Mouse (Mus musculus) hindbrain, embryonic 13.5 days (tissue): ENCODE measurements around the gene Pxmp2. TPM values are rescaled to one million over a fixed set of nuclear protein-coding genes. Genes with fewer than 3 reads are reported as not detected.

Experiments
- ATAC-seq: fragments of 200-750 bp; cut with Nextera tagmentation; 2 replicates; pipeline ENCODE4 v1.8.0; 2017; ENCODE audit warnings: moderate TSS enrichment; ENCODE audit not compliant: low FRiP score
- H3K27ac ChIP-seq: fragments of 300-500 bp; sonication (generic); 2 replicates; pipeline ENCODE4 v1.5.1; 2015; ENCODE audit warnings: inconsistent platforms, mild to moderate bottlenecking, moderate library complexity
- H3K27me3 ChIP-seq: fragments of 300-500 bp; sonication (generic); 2 replicates; pipeline ENCODE4 v1.6.1; 2015; ENCODE audit warnings: mild to moderate bottlenecking, inconsistent platforms
- H3K36me3 ChIP-seq: fragments of 300-500 bp; sonication (generic); 2 replicates; pipeline ENCODE4 v1.6.1; 2015; ENCODE audit warnings: mild to moderate bottlenecking, inconsistent platforms
- H3K4me1 ChIP-seq: fragments of 300-500 bp; sonication (generic); replicated peaks from 2 replicates; pipeline ENCODE4 v1.6.1; 2015; ENCODE audit warnings: inconsistent platforms
- H3K4me2 ChIP-seq: fragments of 300-500 bp; sonication (generic); 2 replicates; pipeline ENCODE4 v1.6.1; 2015; ENCODE audit warnings: inconsistent platforms, mild to moderate bottlenecking, moderate library complexity
- H3K4me3 ChIP-seq: fragments of 300-500 bp; sonication (generic); 2 replicates; pipeline ENCODE4 v1.5.1; 2015; ENCODE audit warnings: mild to moderate bottlenecking, inconsistent platforms
- H3K9ac ChIP-seq: fragments of 300-500 bp; sonication (generic); 2 replicates; pipeline ENCODE4 v1.6.1; 2015; ENCODE audit warnings: mild to moderate bottlenecking, inconsistent platforms
- H3K9me3 ChIP-seq: fragments of 300-500 bp; sonication (generic); 2 replicates; pipeline ENCODE4 v1.6.1; 2016; ENCODE audit warnings: inconsistent platforms
- WGBS: fragments of 180-500 bp; shearing (Covaris S2); methylation state at CpG from one replicate; pipeline ENCODE4 v1.1.7; 2015; 5-methylcytosine and 5-hydroxymethylcytosine counted together
- polyA plus RNA-seq: library from polyadenylated mRNA; unstranded; fragments of >200 nt; fragmentation: Nextera tagmentation; extraction: Ambion mirVana; gene quantifications from 2 replicates; pipeline ENCODE4 v1.2.1, GENCODE M21; 2015

Gene Pxmp2
- polyA plus RNA-seq, 1 experiment from 2014 or later, result 9.8 TPM

DNA sequence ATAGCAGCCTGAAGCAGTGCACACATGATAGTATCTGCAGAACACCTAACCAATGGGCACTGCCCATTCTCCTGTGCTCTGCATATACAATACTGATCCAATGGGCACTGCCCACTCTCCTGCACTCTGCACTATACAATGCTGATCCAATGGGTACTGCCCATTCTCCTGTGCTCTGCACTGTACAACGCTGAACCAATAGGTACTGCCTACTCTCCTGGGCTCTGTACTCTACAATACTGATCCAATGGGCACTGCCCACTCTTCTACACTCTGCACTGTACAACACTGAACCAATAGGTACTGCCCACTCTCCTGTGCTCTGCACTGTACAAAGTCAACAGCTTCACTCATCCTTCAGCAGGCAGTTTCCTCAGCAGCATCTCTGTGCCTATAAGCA, 9.1 kb downstream of the Pxmp2 start:
- Histone ChIP-seq H3K9me3 (no peaks in the 10 kb centered on the region), H3K27ac (no peak overlapping the region), H3K36me3 (no peaks in the 10 kb centered on the region), H3K9ac (no peak overlapping the region), H3K4me2 (no peak overlapping the region), H3K27me3 (no peaks in the 10 kb centered on the region), H3K4me1 (no peaks in the 10 kb centered on the region), H3K4me3 (no peak overlapping the region)
- ATAC-seq, result no peak
- WGBS, result 84% methylated on average over 1 of the region's 1 CpGs

DNA sequence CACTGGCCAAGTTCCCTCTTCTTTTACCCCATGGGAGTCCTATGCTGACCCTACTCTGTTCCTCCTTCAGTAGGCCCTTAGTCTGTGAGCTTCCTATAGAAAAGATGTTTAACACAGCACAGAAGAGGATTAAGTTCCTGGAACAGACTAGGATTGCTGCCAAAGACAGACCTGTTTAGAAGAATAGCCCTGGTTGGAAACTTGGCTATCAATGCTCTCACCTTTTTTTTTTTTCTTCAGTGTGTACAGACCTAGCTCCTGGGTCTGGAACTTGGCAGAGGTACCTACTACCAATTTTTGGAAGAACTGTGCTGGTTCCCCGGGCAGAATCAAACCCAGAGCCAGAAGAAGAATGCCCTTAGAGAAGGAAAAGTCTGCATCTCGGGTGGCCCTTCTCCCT, 9.6 kb downstream of the Pxmp2 start:
- Histone ChIP-seq H3K9me3 (no peaks in the 10 kb centered on the region), H3K9ac (no peak overlapping the region), H3K4me1 (no peaks in the 10 kb centered on the region), H3K4me2 (no peak overlapping the region), H3K4me3 (no peak overlapping the region), H3K27me3 (no peaks in the 10 kb centered on the region), H3K27ac (no peak overlapping the region), H3K36me3 (no peaks in the 10 kb centered on the region)
- WGBS, result 76% methylated on average over 2 of the region's 2 CpGs
- ATAC-seq, result no peak

DNA sequence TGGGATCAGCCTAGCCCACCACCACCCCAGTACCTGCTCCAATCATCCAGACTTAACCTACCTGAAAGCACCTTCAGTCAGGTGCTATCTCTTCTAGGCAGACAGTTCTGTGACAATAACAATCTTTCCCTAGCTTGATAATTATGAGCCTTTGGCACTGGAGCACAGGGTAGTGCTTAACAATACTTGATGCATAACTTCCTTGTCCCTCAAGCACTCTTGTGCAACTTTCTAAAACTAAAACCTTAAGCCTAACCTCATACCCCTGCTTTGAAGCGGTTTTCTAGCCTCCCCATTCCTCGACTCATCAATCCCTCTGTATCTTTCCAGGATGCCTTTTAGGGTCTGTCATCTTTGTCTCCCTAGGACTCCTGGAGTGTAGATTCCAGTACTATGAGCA, 11.1 kb downstream of the Pxmp2 start:
- H3K4me3 ChIP-seq, result no peak overlapping the region
- 74% methylated on average over 2 of the region's 2 CpGs for WGBS
- H3K4me2 ChIP-seq, result no peak overlapping the region
- H3K27me3 ChIP-seq, result no peaks in the 10 kb centered on the region
- H3K9me3 ChIP-seq, result no peaks in the 10 kb centered on the region
- H3K27ac ChIP-seq, result no peak overlapping the region
- H3K4me1 ChIP-seq, result no peaks in the 10 kb centered on the region
- H3K9ac ChIP-seq, result no peak overlapping the region
- ATAC-seq, result no peak
- H3K36me3 ChIP-seq, result no peaks in the 10 kb centered on the region

DNA sequence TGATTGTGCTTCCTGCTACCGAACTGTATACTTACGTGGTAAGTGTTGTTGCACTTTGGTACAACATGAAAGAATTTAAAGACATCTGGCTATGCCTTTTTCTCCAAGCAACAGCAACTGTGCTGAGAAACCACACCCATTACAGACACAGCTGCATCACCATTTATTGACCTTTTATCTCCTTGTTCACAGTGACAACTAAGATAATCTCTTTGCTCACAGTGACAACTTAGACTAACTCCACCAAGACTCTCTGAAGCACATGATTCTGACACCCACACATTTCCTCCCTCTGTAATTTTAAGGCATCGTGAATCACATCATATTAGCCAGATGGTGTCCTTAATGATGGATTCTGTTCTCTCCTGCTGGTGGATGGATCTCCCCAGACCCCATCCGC, 11.8 kb downstream of the Pxmp2 start:
- Histone ChIP-seq H3K9me3 (no peaks in the 10 kb centered on the region), H3K4me3 (no peak overlapping the region), H3K4me1 (peaks cover under 1% of the 10 kb centered on the region), H3K4me2 (no peak overlapping the region), H3K27me3 (no peaks in the 10 kb centered on the region), H3K9ac (no peak overlapping the region), H3K27ac (no peak overlapping the region), H3K36me3 (no peaks in the 10 kb centered on the region)
- WGBS, result 92% methylated on average over 4 of the region's 4 CpGs
- no peak for ATAC-seq

DNA sequence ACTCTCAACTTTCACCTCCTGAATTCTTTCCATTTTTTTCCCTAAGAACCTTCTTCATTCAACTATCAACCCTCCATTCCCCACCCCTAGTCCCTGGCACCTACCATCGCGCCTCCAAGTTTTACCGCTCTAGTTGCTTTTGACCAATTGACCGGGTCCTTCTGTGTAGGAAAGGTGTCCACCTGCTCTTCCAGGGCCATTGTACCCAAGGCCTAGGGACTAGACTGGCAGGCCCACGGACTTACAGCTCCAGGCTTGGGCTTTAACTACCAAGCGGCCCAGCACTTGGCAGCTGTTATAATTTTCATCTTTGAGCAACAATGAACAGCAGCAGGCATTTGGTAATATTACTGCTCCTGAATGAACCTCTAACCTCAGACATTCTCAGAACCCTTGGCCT, 15.7 kb downstream of the Pxmp2 start:
- no peaks in the 10 kb centered on the region for H3K27me3 ChIP-seq
- no peak overlapping the region for H3K9ac ChIP-seq
- H3K4me3 ChIP-seq, result no peak overlapping the region
- H3K36me3 ChIP-seq, result peaks cover 24% of the 10 kb centered on the region
- no peak overlapping the region for H3K27ac ChIP-seq
- WGBS, result 90% methylated on average over 6 of the region's 6 CpGs
- no peak overlapping the region for H3K4me2 ChIP-seq
- H3K4me1 ChIP-seq, result peaks cover 18% of the 10 kb centered on the region
- ATAC-seq, result peak; percentile 9; the same call in 1 of the 2 replicates
- no peaks in the 10 kb centered on the region for H3K9me3 ChIP-seq

DNA sequence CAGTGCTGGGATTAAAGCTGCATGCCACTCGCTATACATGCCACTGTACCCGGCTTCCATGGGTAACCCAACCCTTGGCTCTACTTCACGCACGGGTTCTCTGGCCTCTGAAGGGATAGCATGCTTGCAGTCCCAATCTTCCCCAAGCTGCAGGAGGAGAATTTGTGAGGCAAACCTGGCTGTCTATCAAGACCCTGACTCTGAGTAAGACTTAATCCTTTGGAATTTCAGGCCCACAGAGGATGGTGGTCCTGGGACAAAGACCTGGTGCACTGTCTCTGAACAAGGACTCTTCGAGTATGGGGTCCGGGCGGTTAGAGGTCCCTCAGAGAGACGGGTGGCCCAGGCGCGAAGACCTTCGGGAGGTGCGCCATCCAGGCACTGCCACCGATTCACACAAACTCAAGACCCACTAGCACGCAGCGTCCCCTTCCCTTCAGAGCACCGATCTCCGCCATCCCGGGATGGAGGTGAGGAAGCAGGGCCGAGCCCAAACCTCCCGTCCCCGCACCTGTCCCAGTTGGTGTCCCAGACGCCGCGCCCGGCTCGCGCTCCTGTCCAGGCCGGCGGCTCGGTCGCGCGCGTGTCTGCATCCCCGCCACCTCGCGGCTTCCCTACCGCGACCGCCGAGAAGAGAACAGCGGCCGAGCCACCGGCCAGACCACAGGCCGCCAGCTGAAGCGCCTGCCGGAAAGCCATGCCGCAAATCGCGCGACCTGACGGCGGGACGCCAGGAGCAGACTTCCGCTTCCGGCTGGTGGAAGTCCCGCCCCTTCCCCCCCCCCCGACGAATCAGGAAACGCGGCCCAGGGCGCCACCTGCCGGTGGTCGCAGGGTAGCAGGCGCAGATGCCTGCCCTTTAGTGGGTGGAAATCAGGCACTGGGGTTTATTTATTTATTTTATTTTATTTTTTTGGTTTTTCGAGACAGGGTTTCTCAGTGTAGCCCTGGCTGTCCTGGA, 16.6 kb downstream of the Pxmp2 start, which contains the start of gene Pgam5:
Pgam5 (minus strand) TSS at position 773 of the 961 bp plus-strand sequence.
- peak within 1 kb of the TSS; percentile 99 for H3K4me2 ChIP-seq
- H3K4me1 ChIP-seq, result peaks cover 18% of the 10 kb centered on the region
- ATAC-seq, result peak; percentile 87
- H3K4me3 ChIP-seq, result peak within 1 kb of the TSS; percentile 98
- H3K36me3 ChIP-seq, result peaks cover 33% of the 10 kb centered on the region
- H3K27me3 ChIP-seq, result no peaks in the 10 kb centered on the region
- peak within 1 kb of the TSS; percentile 76 for H3K27ac ChIP-seq
- H3K9me3 ChIP-seq, result no peaks in the 10 kb centered on the region
- under 1% methylated on average over 62 of the region's 66 CpGs for WGBS
- peak within 1 kb of the TSS; percentile 96 for H3K9ac ChIP-seq

DNA sequence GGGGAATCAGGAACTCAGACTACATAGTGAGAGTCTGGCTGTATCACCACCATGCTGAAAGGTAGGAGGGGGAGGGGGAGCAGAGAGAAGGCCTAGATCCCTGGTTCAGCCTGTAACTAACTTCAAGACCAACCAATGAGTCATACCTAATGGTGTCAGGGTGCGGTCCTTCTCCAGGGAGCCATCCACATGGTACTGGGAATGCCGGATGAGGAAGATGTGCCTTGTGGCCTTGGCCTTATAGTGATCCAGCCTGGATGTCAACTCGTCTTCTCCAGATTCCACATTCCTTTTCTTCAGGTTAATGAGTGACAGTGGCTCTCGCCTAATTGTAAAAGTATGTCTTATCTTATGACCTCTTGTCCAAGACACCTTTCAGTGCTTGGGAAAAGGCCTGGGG, 19.0 kb downstream of the Pxmp2 start:
- Histone ChIP-seq H3K9ac (no peak overlapping the region), H3K9me3 (no peaks in the 10 kb centered on the region), H3K27me3 (no peaks in the 10 kb centered on the region), H3K27ac (no peak overlapping the region), H3K4me3 (no peak overlapping the region), H3K4me1 (peaks cover 18% of the 10 kb centered on the region), H3K4me2 (no peak overlapping the region), H3K36me3 (peaks cover 45% of the 10 kb centered on the region)
- ATAC-seq, result no peak
- 93% methylated on average over 4 of the region's 4 CpGs for WGBS

DNA sequence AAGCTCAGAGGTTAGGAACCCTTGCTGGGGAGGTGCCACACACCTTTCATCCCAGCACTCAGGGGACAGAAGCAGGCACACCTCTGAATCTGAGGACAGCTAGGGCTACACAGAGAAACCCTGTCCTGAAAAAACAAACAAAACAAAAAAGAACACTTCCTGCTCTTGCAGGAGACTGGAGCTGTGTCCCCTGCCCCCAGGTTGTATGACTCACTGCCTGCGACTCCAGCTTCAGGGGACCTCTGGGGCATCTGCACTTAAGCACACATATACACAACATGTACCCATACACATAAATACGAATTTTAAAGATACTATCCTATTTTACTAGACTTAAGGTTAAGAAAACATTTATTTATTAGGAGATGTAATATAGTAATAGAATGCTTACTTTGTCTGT, 41.9 kb downstream of the Pxmp2 start:
- 89% methylated on average over 2 of the region's 2 CpGs for WGBS
- peaks cover 94% of the 10 kb centered on the region for H3K36me3 ChIP-seq

DNA sequence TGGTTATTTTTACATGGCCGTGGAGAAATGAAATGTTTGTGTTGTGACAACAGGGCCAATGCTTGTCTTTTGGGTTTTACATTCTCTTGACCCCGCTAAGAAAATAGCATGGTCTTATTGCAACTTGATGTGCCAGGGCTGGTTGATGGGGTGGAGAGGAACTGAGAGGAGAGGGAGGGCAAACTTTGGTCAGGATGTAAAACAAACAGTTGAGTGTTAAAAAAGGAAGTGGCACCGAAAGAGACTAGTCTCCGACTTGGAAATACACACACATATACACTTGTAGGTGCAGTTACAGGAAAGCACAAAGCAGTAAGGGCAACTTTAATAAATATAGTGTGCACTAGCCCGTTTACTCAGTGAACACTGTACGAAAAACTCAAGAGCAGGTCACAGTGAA, 53.6 kb downstream of the Pxmp2 start:
- WGBS, result 95% methylated on average over 6 of the region's 6 CpGs
- Histone ChIP-seq H3K4me2 (peak overlapping the region; percentile 66), H3K36me3 (peaks cover 32% of the 10 kb centered on the region), H3K9ac (no peak overlapping the region), H3K27ac (no peak overlapping the region), H3K27me3 (no peaks in the 10 kb centered on the region), H3K4me1 (peaks cover 24% of the 10 kb centered on the region), H3K9me3 (no peaks in the 10 kb centered on the region), H3K4me3 (peak overlapping the region; percentile 99; the same call in 1 of the 2 replicates)
- no peak for ATAC-seq

More for the DNA sequence above, 41.9 kb downstream of the Pxmp2 start:
- no peak overlapping the region for H3K4me2 ChIP-seq
- H3K4me1 ChIP-seq, result no peaks in the 10 kb centered on the region
- no peak overlapping the region for H3K27ac ChIP-seq
- no peak overlapping the region for H3K9ac ChIP-seq
- ATAC-seq, result no peak
- no peak overlapping the region for H3K4me3 ChIP-seq
- H3K27me3 ChIP-seq, result no peaks in the 10 kb centered on the region
- no peaks in the 10 kb centered on the region for H3K9me3 ChIP-seq

DNA sequence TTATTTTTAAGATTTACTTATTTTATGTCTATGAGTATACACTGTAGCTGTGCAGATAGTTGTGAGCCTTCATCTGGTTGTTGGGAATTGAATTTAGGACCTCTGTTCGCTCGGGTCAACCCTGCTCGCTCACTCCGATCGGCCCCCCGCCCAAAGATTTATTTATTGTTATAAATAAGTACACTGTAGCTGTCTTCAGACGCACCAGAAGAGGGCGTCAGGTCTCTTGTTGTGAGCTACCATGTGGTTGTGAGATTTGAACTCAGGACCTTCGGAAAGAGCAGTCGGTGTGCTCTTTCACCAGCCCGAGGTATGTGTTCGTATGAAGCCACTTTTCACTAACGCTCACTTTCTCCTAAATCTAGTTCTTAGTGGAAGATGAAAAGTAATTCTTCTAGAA, 54.3 kb downstream of the Pxmp2 start:
- Histone ChIP-seq H3K36me3 (peaks cover 32% of the 10 kb centered on the region), H3K27ac (0 out of 2 replicates have a peak overlapping the region, but pooled peaks have one; percentile 95), H3K9ac (peak overlapping the region; percentile 97), H3K4me3 (peak overlapping the region; percentile 99), H3K4me1 (peaks cover 24% of the 10 kb centered on the region), H3K9me3 (no peaks in the 10 kb centered on the region), H3K27me3 (no peaks in the 10 kb centered on the region), H3K4me2 (peak overlapping the region; percentile 66)
- WGBS, result 48% methylated on average over 13 of the region's 13 CpGs
- ATAC-seq, result no peak

DNA sequence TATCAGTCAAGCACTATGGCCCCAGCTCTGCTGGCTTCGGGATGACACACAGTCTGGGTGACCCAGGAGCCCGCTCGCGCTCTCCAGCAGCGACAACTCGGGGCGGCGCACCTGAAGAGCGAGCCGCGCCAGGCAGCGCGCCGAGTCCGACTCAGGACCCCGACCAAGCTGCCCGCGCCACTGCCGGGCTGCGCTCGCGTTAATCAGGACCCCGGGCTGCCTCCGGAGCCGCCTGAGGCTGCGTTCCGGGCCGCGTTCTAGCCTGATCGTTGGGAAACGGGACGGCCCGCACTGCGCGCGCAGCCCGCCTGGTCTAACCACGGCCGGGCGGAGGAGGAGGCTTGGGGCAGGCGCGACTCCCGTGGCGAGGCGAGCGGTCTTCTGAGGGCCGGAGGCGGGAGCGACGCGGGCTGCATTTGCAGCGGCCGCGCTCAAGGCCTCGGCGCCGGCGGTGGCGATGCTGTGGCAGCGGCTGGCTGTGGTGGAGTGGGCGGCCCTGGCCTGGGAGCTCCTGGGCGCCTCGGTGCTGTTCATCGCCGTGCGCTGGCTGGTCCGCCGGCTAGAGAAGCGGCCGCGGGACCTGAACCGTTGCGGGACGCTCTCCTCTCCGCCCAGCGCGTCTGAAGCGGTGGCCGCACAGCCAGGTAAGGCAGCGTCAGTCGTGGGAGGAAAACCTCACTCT, 55.1 kb downstream of the Pxmp2 start, which contains the start of gene Ankle2:
Ankle2 (plus strand) TSS at position 225 of the 682 bp plus-strand sequence.
- Histone ChIP-seq H3K4me1 (peaks cover 24% of the 10 kb centered on the region), H3K4me3 (peak within 1 kb of the TSS; percentile 99), H3K9me3 (no peaks in the 10 kb centered on the region), H3K27ac (peak within 1 kb of the TSS; percentile 95), H3K27me3 (no peaks in the 10 kb centered on the region), H3K9ac (peak within 1 kb of the TSS; percentile 97), H3K4me2 (peak within 1 kb of the TSS; percentile 66), H3K36me3 (peaks cover 28% of the 10 kb centered on the region)
- whole genome bisulfite sequencing, result under 1% methylated on average over 71 of the region's 81 CpGs
- ATAC-seq, result peak; percentile 97

DNA sequence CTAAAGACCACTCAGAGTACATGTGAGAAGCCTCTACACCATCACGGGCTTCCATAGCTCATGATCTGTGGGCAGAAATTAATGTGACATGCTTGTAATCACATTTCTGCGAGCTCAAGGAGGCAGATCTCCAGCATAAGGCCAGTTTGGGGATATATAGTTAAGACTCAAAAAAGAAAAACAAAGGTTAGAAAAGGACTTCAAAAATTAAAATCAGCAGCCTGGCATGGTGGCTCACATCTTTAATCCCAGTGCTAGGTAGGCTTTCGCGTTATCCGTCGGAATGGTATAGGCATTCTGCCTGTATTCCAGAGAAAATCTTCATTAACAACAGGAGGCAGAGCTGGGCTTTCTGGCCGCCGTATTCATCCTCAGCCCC, 55.6 kb downstream of the Pxmp2 start:
- WGBS, result 10% methylated on average over 8 of the region's 8 CpGs
- peak overlapping the region; percentile 99 for H3K4me3 ChIP-seq

More for the DNA sequence above, 55.6 kb downstream of the Pxmp2 start:
- H3K27me3 ChIP-seq, result no peaks in the 10 kb centered on the region
- H3K4me1 ChIP-seq, result peaks cover 24% of the 10 kb centered on the region
- peak overlapping the region; percentile 95 for H3K27ac ChIP-seq
- H3K9me3 ChIP-seq, result no peaks in the 10 kb centered on the region
- ATAC-seq, result peak; percentile 23; the same call in 1 of the 2 replicates
- H3K9ac ChIP-seq, result peak overlapping the region; percentile 97
- peaks cover 27% of the 10 kb centered on the region for H3K36me3 ChIP-seq
- H3K4me2 ChIP-seq, result peak overlapping the region; percentile 66
